Mouse (Mus musculus) limb, embryonic 14.5 days (tissue): ENCODE measurements around the gene Prkce. TPM values are rescaled to one million over a fixed set of nuclear protein-coding genes. Genes with fewer than 3 reads are reported as not detected.

Source experiments
- ATAC-seq: fragments of 200-750 bp; cut with Nextera tagmentation; 2 replicates; pipeline ENCODE4 v1.8.0; 2017; ENCODE audit warnings: low read depth, moderate number of reproducible peaks, moderate TSS enrichment; ENCODE audit not compliant: low FRiP score
- DNase-seq: peaks from one replicate; pipeline ENCODE4 v3.0.0-alpha.2; 2015; ENCODE audit warnings: low spot score
- H3K27ac ChIP-seq: fragments of 300-500 bp; sonication (generic); replicated peaks from 2 replicates; pipeline ENCODE4 v1.5.1; 2014; ENCODE audit warnings: low read depth, mild to moderate bottlenecking, low read length, moderate library complexity, mixed read lengths
- H3K27me3 ChIP-seq: fragments of 300-500 bp; sonication (generic); 2 replicates; pipeline ENCODE4 v1.6.1; 2014; ENCODE audit warnings: low read length, mixed read lengths; ENCODE audit not compliant: control insufficient read depth, insufficient read depth
- H3K36me3 ChIP-seq: fragments of 300-500 bp; sonication (generic); 2 replicates; pipeline ENCODE4 v1.6.1; 2014; ENCODE audit warnings: mild to moderate bottlenecking, low read length, moderate library complexity, mixed read lengths; ENCODE audit not compliant: control insufficient read depth, insufficient read depth
- H3K4me1 ChIP-seq: fragments of 300-500 bp; sonication (generic); 2 replicates; pipeline ENCODE4 v1.6.1; 2014; ENCODE audit warnings: antibody characterized with exemption, low read length, mixed read lengths; ENCODE audit not compliant: control insufficient read depth, insufficient read depth
- H3K4me2 ChIP-seq: fragments of 300-500 bp; sonication (generic); replicated peaks from 2 replicates; pipeline ENCODE4 v1.6.1; 2014; ENCODE audit warnings: low read depth, mild to moderate bottlenecking, low read length, moderate library complexity; ENCODE audit not compliant: severe bottlenecking
- H3K4me3 ChIP-seq: fragments of 300-500 bp; sonication (generic); replicated peaks from 2 replicates; pipeline ENCODE4 v1.5.1; 2014; ENCODE audit warnings: low read length
- H3K9ac ChIP-seq: fragments of 300-500 bp; sonication (generic); 2 replicates; pipeline ENCODE4 v1.6.1; 2014; ENCODE audit warnings: mild to moderate bottlenecking, low read depth, low read length, moderate library complexity; ENCODE audit not compliant: severe bottlenecking
- H3K9me3 ChIP-seq: fragments of 300-500 bp; sonication (generic); 2 replicates; pipeline ENCODE4 v1.6.1; 2016; ENCODE audit warnings: low read length; ENCODE audit not compliant: control insufficient read depth
- POLR2A ChIP-seq: fragments of 200-500 bp; IDR thresholded peaks from 2 replicates; pipeline ENCODE4 v1.8.0; 2012; ENCODE audit warnings: inconsistent platforms, mild to moderate bottlenecking, moderate library complexity, borderline replicate concordance; ENCODE audit not compliant: insufficient read depth, insufficient read length; ENCODE audit errors: extremely low read depth
- WGBS: fragments of 180-500 bp; shearing (Covaris S2); extraction: QIAGEN DNeasy Blood & Tissue Kit; methylation state at CpG from one replicate; pipeline ENCODE4 v1.1.7; 2014; 5-methylcytosine and 5-hydroxymethylcytosine counted together
- polyA plus RNA-seq, 2 experiments: library from polyadenylated mRNA; depleted of rRNA in 1 of 2; stranded (reverse) in 1 of 2; unstranded in 1 of 2; fragments of >200 nt; fragmentation: Nextera tagmentation in 1 of 2; extraction: Ambion mirVana in 1 of 2; gene quantifications; 2 replicates each; pipeline versions ENCODE4 v1.2.1 to v1.2.3; 2012 to 2014

Gene Prkce
- polyA plus RNA-seq, 2 experiments = 4.7 to 9.3 TPM

DNA sequence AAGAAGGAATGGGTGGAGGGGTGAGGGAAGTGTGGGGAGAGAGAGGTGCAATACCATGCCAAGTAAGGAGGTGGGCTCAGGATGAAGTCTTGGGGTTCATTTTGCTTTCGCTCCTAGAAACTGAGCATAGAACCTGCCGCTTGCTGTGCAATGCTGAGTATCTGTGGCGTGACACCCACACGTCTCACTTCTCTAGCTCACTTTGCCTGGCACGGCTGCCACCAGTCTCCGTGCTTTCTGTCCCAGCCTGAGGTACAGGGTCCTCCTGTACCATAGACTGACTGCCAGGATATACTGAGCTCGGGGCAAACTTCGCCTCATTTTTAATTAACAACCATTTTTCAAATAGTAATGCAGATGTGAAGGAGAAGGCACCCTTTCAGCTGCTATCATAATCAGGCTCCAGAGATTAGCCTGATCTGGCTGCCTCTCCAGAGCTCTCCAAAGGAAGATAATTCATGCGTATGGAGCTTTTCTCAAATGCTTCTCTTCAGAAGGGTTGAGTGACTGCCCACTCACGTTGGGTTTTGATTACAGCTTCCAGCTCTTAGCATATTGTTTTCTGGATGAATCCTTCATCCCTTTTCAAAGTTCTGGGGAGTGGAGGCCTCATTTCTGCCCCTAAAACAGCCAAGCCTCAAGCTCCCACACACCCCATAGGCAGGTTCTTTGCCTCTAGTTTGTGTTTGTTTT, 253.2 kb downstream of the Prkce start:
- Histone ChIP-seq H3K36me3 (no peaks in the 10 kb centered on the region), H3K9me3 (no peaks in the 10 kb centered on the region), H3K4me3 (no peak overlapping the region), H3K4me2 (no peak overlapping the region), H3K27ac (no peak overlapping the region), H3K9ac (no peak overlapping the region), H3K4me1 (no peaks in the 10 kb centered on the region), H3K27me3 (no peaks in the 10 kb centered on the region)
- no peak for DNase-seq
- WGBS = 89% methylated on average over 10 of the region's 10 CpGs
- no peak for TF ChIP-seq POLR2A
- no peak for ATAC-seq

DNA sequence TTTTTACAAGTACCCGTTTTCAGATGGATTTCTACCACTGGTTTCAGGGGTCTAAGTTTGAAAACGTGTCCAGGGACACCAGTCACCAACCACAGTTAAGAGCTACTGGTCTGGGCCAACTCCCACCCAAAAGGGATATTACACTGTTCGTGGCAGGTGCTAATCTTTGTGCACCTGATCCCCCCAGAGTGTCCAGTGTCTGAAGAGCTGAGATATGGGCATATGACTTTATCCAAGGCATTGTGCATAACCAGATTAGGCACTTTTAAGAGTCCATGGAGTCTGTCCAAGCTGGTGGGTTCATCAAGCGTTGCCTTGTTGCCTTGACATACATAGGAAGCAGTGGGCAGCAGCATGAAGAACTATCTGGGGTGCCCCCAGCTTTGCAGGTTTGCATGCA, 254.4 kb downstream of the Prkce start:
- no peak for TF ChIP-seq POLR2A
- no peak overlapping the region for H3K9ac ChIP-seq
- no peaks in the 10 kb centered on the region for H3K36me3 ChIP-seq
- H3K4me3 ChIP-seq = no peak overlapping the region
- no peak overlapping the region for H3K4me2 ChIP-seq
- no peaks in the 10 kb centered on the region for H3K27me3 ChIP-seq
- H3K4me1 ChIP-seq = no peaks in the 10 kb centered on the region
- H3K9me3 ChIP-seq = no peaks in the 10 kb centered on the region
- ATAC-seq (no peak), DNase-seq (no peak)
- no peak overlapping the region for H3K27ac ChIP-seq
- 89% methylated on average over 4 of the region's 4 CpGs for WGBS

DNA sequence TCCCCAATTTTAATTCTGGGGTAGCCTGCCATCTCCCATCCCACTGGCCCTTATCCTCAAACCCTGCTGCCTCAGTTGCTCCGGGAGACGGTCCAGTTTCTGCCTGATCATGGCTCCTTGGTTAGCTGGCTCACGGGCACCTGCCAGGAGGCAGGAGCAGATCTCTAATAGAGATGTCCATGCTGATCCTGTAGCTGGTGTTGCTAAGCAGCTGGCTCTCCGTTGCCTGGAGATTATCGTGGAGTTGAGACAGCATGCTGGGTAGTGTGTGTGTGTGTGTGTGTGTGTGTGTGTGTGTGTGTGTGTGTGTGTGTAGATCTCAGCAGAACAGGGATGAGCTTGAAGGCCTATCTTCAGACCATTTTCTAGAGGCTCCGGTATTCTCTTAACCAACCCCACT, 262.3 kb downstream of the Prkce start:
- H3K36me3 ChIP-seq = no peaks in the 10 kb centered on the region
- H3K9me3 ChIP-seq = no peaks in the 10 kb centered on the region
- DNase-seq (no peak), ATAC-seq (no peak)
- no peak for TF ChIP-seq POLR2A
- 89% methylated on average over 6 of the region's 6 CpGs for WGBS
- no peaks in the 10 kb centered on the region for H3K4me1 ChIP-seq
- H3K27me3 ChIP-seq = no peaks in the 10 kb centered on the region
- H3K4me3 ChIP-seq = no peak overlapping the region
- no peak overlapping the region for H3K27ac ChIP-seq
- H3K4me2 ChIP-seq = no peak overlapping the region
- no peak overlapping the region for H3K9ac ChIP-seq

DNA sequence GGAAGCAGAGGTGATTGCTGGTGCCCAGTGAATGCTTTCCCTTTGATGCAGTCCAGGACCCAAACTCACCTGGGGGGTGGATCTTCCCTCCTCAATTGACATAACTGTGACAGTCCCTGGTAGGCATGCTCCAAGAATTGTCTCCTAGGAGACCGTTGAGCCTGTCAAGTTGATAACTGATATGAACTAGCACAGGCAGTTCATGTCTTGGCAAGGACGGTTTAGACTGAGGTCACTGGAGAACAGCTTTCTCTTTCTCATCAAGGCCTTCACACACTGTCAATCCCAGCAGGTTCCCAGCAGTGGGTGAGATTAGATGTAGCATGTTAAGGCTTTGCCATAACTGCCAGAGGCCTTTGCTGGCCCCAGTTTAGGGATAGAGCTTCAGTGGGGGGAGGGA, 265.5 kb downstream of the Prkce start:
- WGBS = 90% methylated on average over 2 of the region's 2 CpGs
- no peak for DNase-seq
- Histone ChIP-seq H3K36me3 (no peaks in the 10 kb centered on the region), H3K4me1 (no peaks in the 10 kb centered on the region), H3K27ac (no peak overlapping the region), H3K4me2 (no peak overlapping the region), H3K4me3 (no peak overlapping the region), H3K9me3 (no peaks in the 10 kb centered on the region), H3K27me3 (no peaks in the 10 kb centered on the region), H3K9ac (no peak overlapping the region)
- no peak for TF ChIP-seq POLR2A
- ATAC-seq = no peak

DNA sequence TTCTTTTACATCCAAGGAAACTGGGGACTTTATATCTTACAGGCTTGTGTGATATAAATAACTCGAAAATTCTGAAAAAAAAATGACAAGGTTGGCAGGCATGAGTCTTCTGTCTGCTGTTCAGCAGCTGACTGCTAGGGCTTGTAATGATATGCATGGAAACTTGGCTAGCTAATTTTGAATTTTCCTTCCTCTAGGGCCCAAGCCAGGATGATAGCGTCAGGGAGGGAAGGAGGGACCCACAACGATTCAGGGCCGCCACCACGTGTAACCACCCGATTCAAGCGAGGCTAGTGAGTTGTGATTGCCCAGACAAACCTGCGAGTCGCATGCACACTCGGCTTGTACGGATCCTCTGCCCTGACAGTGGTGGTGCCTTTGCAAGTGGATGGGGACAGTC, 266.2 kb downstream of the Prkce start:
- Histone ChIP-seq H3K4me3 (no peak overlapping the region), H3K4me1 (no peaks in the 10 kb centered on the region), H3K36me3 (no peaks in the 10 kb centered on the region), H3K9ac (no peak overlapping the region), H3K9me3 (no peaks in the 10 kb centered on the region), H3K27me3 (no peaks in the 10 kb centered on the region), H3K27ac (no peak overlapping the region), H3K4me2 (no peak overlapping the region)
- no peak for TF ChIP-seq POLR2A
- DNase-seq (no peak), ATAC-seq (no peak)
- WGBS = 89% methylated on average over 11 of the region's 11 CpGs

DNA sequence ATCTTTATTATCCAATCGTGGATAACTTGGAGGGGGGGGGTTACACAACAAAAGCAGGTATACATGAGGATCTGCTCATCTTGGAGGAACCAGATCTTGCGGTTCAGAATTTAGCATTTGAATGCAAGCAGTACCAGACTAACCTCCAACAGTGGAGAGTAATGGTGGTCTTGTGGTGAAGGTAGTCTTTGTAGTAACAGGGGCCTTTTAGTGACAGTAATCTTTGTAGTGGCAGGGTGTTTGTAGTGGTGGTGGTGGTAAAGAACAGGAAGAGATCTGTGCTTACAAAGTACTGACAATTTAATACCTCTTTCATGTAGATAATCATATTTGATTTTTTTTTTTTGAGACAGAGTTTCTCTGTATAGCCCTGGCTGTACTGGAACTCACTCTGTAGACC, 267.2 kb downstream of the Prkce start:
- H3K4me1 ChIP-seq = no peaks in the 10 kb centered on the region
- H3K9ac ChIP-seq = no peak overlapping the region
- 62% methylated on average over 2 of the region's 2 CpGs for WGBS
- H3K9me3 ChIP-seq = no peaks in the 10 kb centered on the region
- no peak overlapping the region for H3K4me2 ChIP-seq
- no peaks in the 10 kb centered on the region for H3K36me3 ChIP-seq
- H3K27ac ChIP-seq = no peak overlapping the region
- no peak overlapping the region for H3K4me3 ChIP-seq
- no peak for TF ChIP-seq POLR2A
- no peaks in the 10 kb centered on the region for H3K27me3 ChIP-seq
- DNase-seq = no peak
- ATAC-seq = no peak
